Mouse (Mus musculus) CD4-positive helper T cell, adult 2 months (primary cell): ENCODE measurements around the gene Arid3b.

Experiments
- DNase-seq: peaks from one replicate; pipeline ENCODE4 v3.0.0-alpha.2; 2012; ENCODE audit warnings: low read depth, missing footprints, low spot score

Gene Arid3b

DNA sequence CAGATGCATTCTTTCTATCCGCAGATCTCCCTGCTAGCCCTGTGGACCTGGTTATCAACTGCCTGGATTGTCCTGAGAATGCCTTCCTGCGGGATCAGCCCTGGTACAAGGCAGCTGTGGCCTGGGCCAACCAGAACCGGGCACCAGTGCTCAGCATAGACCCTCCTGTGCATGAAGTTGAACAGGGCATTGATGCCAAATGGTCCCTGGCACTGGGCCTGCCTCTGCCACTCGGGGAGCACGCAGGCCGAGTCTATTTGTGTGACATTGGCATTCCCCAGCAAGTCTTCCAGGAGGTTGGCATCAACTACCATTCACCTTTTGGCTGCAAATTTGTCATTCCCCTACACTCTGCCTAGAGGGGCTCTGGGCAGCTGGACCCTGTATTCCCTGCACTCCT lies 88.5 kb downstream of the Arid3b start:
- no peak for DNase-seq

DNA sequence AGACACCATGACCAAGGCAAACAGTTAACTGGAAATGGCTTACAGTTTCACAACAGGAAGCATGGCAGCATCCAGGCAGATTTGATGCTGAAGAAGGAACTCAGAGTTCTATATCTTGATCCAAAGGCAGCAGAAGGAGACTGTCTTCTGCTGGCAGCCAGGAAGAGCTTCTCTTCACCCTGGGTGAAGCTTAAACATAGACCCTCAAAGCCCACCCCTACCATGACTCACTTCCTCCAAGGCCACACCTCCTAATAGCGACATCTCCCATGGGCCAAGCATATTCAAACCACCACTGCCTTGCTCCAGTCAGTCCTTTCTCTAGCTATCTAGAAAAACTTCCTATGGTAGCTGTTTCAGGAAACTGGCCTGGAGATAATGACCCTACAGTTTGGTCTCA lies 89.5 kb downstream of the Arid3b start:
- DNase-seq: no peak

DNA sequence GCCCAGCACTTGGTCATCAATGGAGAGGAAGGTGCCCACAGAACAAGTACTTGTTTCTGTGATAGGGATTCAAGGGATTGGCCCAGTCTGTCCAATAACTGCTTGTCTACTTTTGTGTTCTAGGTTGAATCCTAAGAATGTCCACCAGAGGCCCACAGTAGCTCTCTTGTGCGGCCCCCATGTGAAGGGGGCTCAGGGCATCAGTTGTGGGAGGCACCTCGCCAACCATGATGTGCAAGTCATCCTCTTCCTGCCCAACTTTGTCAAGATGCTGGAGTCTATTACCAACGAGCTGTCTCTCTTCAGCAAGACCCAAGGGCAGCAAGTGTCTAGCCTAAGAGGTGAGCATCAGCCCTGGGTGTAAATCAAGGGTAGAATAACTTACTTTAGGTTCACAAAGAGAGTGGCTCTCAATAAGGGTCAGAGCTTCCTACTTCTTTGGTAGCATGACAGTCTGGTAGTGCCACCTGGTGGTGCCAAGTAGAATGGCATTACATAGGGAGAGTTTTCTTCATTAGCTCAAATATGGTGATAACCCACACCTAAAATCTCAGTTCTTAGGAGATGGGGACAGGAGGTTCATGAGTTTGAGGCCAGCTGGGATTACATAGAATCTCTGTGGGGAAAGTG lies 92.0 kb downstream of the Arid3b start:
- peak; percentile 71 for DNase-seq
